Comparison of ENCODE assay signal across 11 mouse cellular contexts in genomic region chr7:105952408-105952807, GRCm38 (mm10). TPM values are rescaled to one million over a fixed set of nuclear protein-coding genes. Genes with fewer than 3 reads are reported as not detected.
DNase-seq lines count a peak whose midpoint lies in the region; ATAC-seq and TF ChIP-seq lines count a peak whose summit lies in the region.
"Not testable (repeated sequence)": the region's sequence is repeated elsewhere in the genome, so short reads cannot be mapped to it uniquely, and the experiment has no call there.
"Had no signal": no experiment of that assay in that cellular context is flagged by ENCODE, and none has a peak within 500 bp of the region (broad histone marks: within the 10 kb centered on the region; RNA-seq: fewer than 3 reads in every experiment).

No protein-coding gene starts in this region.

- H3K27ac ChIP-seq in forebrain, embryonic 15.5 days (replicated peaks); hindbrain, embryonic 12.5 days; intestine, postnatal 0 days (ENCODE audit: low read depth, low read length); liver, embryonic 11.5 days (ENCODE audit: low read depth, low read length); lung, embryonic 16.5 days (ENCODE audit: low read length); midbrain, embryonic 14.5 days (replicated peaks; ENCODE audit: low read depth, low read length); stomach, embryonic 15.5 days: not testable (repeated sequence)

- no CpG with 5 or more reads among the region's 5 CpGs for WGBS in forebrain, embryonic 15.5 days
- no CpG with 5 or more reads among the region's 5 CpGs for WGBS in hindbrain, embryonic 12.5 days
- no CpG with 5 or more reads among the region's 5 CpGs for WGBS in intestine, postnatal 0 days
- no CpG with 5 or more reads among the region's 5 CpGs for WGBS in liver, embryonic 11.5 days
- no CpG with 5 or more reads among the region's 5 CpGs for WGBS in lung, embryonic 16.5 days
- no CpG with 5 or more reads among the region's 5 CpGs for WGBS in midbrain, embryonic 14.5 days
- WGBS in stomach, embryonic 15.5 days = no CpG with 5 or more reads among the region's 5 CpGs

- H3K4me2 ChIP-seq in forebrain, embryonic 15.5 days (replicated peaks); hindbrain, embryonic 12.5 days (replicated peaks); intestine, postnatal 0 days (replicated peaks; ENCODE audit: low read depth); liver, embryonic 11.5 days; lung, embryonic 16.5 days (ENCODE audit: low read depth, low read length); midbrain, embryonic 14.5 days (ENCODE audit: low read length); stomach, embryonic 15.5 days: not testable (repeated sequence)

- H3K27me3 ChIP-seq in forebrain, embryonic 15.5 days; hindbrain, embryonic 12.5 days; intestine, postnatal 0 days (replicated peaks; ENCODE audit: control insufficient read depth, insufficient read depth, low read length); liver, embryonic 11.5 days (replicated peaks; ENCODE audit: control insufficient read depth, insufficient read depth, low read length); lung, embryonic 16.5 days (ENCODE audit: control insufficient read depth, insufficient read depth, low read depth, low read length); midbrain, embryonic 14.5 days (ENCODE audit: control insufficient read depth, insufficient read depth, low read length); stomach, embryonic 15.5 days (replicated peaks): not testable (repeated sequence)

- not testable (repeated sequence) for H3K9ac ChIP-seq in forebrain, embryonic 15.5 days (replicated peaks); hindbrain, embryonic 12.5 days; intestine, postnatal 0 days (ENCODE audit: low read depth, low read length); liver, embryonic 11.5 days (ENCODE audit: low read depth, low read length); lung, embryonic 16.5 days (ENCODE audit: low read length); midbrain, embryonic 14.5 days (replicated peaks; ENCODE audit: low read length); stomach, embryonic 15.5 days

- ATAC-seq in common myeloid progenitor, adult 5-6 weeks (replicated peaks; ENCODE audit: low read depth, poor library complexity, severe bottlenecking) = peak; percentile 80
- ATAC-seq in forebrain, embryonic 15.5 days (replicated peaks) = 0 out of 2 replicates have a peak, but pooled peaks have one; percentile 61
- peak; percentile 66; the same call in 1 of the 2 replicates for ATAC-seq in hindbrain, embryonic 12.5 days (ENCODE audit: low FRiP score)
- ATAC-seq in intestine, postnatal 0 days = 0 out of 2 replicates have a peak, but pooled peaks have one; percentile 49
- peak; percentile 81 for ATAC-seq in liver, embryonic 11.5 days (replicated peaks; ENCODE audit: low FRiP score)
- 0 out of 2 replicates have a peak, but pooled peaks have one; percentile 31 for ATAC-seq in lung, embryonic 16.5 days (ENCODE audit: low read depth)
- ATAC-seq in midbrain, embryonic 14.5 days (ENCODE audit: low FRiP score, low TSS enrichment) = peak; percentile 60; the same call in 1 of the 2 replicates
- peak; percentile 27; the same call in 1 of the 2 replicates for ATAC-seq in stomach, embryonic 15.5 days (ENCODE audit: insufficient read depth, low FRiP score, low read depth)

- H3K4me3 ChIP-seq in forebrain, embryonic 15.5 days; hindbrain, embryonic 12.5 days; intestine, postnatal 0 days (ENCODE audit: low read depth, low read length); liver, embryonic 11.5 days (ENCODE audit: low read depth, low read length); lung, embryonic 16.5 days (ENCODE audit: low read length); midbrain, embryonic 14.5 days (replicated peaks; ENCODE audit: low read depth, low read length); stomach, embryonic 15.5 days (replicated peaks): not testable (repeated sequence)

- not testable (repeated sequence) for H3K9me3 ChIP-seq in forebrain, embryonic 15.5 days; hindbrain, embryonic 12.5 days (replicated peaks); intestine, postnatal 0 days (ENCODE audit: control insufficient read depth); liver, embryonic 11.5 days (ENCODE audit: control insufficient read depth, low read length); lung, embryonic 16.5 days (ENCODE audit: control insufficient read depth, low read length); midbrain, embryonic 14.5 days (ENCODE audit: control insufficient read depth, low read length); stomach, embryonic 15.5 days

- DNase-seq in liver, embryonic 11.5 days (ENCODE audit: low spot score); midbrain, embryonic 14.5 days: not testable (repeated sequence)

- H3K4me1 ChIP-seq in forebrain, embryonic 15.5 days; hindbrain, embryonic 12.5 days; intestine, postnatal 0 days (replicated peaks; ENCODE audit: control insufficient read depth, insufficient read depth, low read length); liver, embryonic 11.5 days (replicated peaks; ENCODE audit: control insufficient read depth, insufficient read depth, low read length); lung, embryonic 16.5 days (replicated peaks; ENCODE audit: control insufficient read depth, insufficient read depth, low read length); midbrain, embryonic 14.5 days (ENCODE audit: control insufficient read depth, insufficient read depth, low read length); stomach, embryonic 15.5 days: not testable (repeated sequence)

- H3K36me3 ChIP-seq in forebrain, embryonic 15.5 days; hindbrain, embryonic 12.5 days; intestine, postnatal 0 days (ENCODE audit: control insufficient read depth, insufficient read depth); liver, embryonic 11.5 days (ENCODE audit: control insufficient read depth, insufficient read depth, low read length); lung, embryonic 16.5 days (ENCODE audit: control insufficient read depth, insufficient read depth, low read length); midbrain, embryonic 14.5 days (ENCODE audit: control insufficient read depth, insufficient read depth, low read length); stomach, embryonic 15.5 days: not testable (repeated sequence)

- not testable (repeated sequence) for TF ChIP-seq CTCF in intestine, postnatal 0 days (IDR thresholded peaks at IDR 0.05; ENCODE audit: low read depth)

RNA-seq across cellular contexts. Expression of gene Gm4070, which starts 1.4 kb away (rescaled TPM):
- 112 and 122 TPM in 2 replicates for total RNA-seq in common myeloid progenitor, adult 5-6 weeks (2017)
- polyA plus RNA-seq in forebrain, embryonic 15.5 days (2015; fragmentation: Nextera tagmentation; extraction: Ambion mirVana) = 0.15 and 0.24 TPM in 2 replicates
- 0.08 and 0.23 TPM in 2 replicates for polyA plus RNA-seq in hindbrain, embryonic 12.5 days (2016; fragmentation: Nextera tagmentation; extraction: Ambion mirVana)
- polyA plus RNA-seq in intestine, postnatal 0 days (2015; fragmentation: Nextera tagmentation; extraction: Ambion mirVana) = 0.53 and 1.3 TPM in 2 replicates
- polyA plus RNA-seq in liver, embryonic 11.5 days (2014; fragmentation: Nextera tagmentation; extraction: Ambion mirVana) = 0.22 and 0.64 TPM in 2 replicates
- 0.51 and 1.5 TPM in 2 replicates for polyA plus RNA-seq in lung, embryonic 16.5 days (2015; fragmentation: Nextera tagmentation; extraction: Ambion mirVana)
- 0.05 and 1.2 TPM in 2 replicates for polyA plus RNA-seq in midbrain, embryonic 14.5 days (2014; fragmentation: Nextera tagmentation; extraction: Ambion mirVana)
- 0.31 and 1.1 TPM in 2 replicates for polyA plus RNA-seq in stomach, embryonic 15.5 days (2015; fragmentation: Nextera tagmentation; extraction: Ambion mirVana)
- polyA plus RNA-seq: erythroblast, embryonic 14.5 days; limb, embryonic 10.5 days; stomach, embryonic 14.5 days had no signal

Comparison
In these comparisons a context has a peak if more than half of its experiments do, and no peak if none do; other contexts are left out.
1. ATAC-seq: peak in every context shown above with its lines; median percentile 81 in liver, embryonic 11.5 days; 80 in common myeloid progenitor, adult 5-6 weeks; 66 in hindbrain, embryonic 12.5 days; 61 in forebrain, embryonic 15.5 days; 60 in midbrain, embryonic 14.5 days; 49 in intestine, postnatal 0 days; 31 in lung, embryonic 16.5 days; 27 in stomach, embryonic 15.5 days.